Mouse (Mus musculus): ENCODE measurements around the gene Baz2b. TPM values are rescaled to one million over a fixed set of nuclear protein-coding genes. Genes with fewer than 3 reads are reported as not detected.

Baz2b gene
- total RNA-seq, 2 experiments from 2014 or later: 89.2 to 97.1 TPM

DNA sequence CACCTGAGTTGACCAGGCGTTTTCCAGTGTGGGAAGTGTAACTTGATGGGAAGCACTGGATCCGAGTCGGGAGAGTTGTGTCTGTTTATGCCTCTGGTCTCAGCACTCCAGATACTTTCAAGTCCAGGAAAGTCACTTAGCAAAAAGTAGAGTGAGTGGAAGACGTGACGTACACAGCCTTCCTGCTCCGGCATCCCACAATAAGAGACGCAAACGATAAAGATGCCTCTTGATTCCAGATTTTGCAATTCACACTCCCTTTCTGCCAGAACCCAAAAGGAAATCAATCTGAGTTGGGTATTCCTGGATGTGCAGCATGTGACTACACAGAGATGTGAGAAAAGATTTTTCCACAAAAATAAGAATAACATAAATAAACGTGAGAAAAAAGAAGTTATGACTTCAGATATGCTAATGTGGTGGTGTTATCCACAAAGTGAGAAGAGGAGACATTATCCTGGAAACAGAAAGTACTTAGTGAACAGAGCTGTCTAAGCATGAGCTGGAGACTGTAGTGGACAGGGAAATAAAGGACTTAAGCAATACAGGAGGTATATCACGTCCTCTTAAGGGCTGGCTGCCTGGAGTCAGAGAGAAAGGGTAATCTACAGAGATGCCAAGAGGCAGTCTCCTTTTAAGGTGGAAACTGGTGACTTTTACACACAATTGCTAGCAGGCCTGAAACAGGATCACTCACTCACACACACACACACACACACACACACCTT, 154.7 kb downstream of the Baz2b start:
- DNase-seq (ENCODE audit: low spot score in 2 of 2): no peak

- DNase-seq (ENCODE audit: low spot score in 2 of 2): no peak
Observed at GRCm38 (mm10) chr2:60053222-60054010, 156.2 kb downstream of the Baz2b start.

GRCm38 (mm10) chr2:60050667-60051460, 158.8 kb downstream of the Baz2b start:
- no peak for DNase-seq (ENCODE audit: low spot score in 2 of 2)

- DNase-seq (ENCODE audit: low spot score in 2 of 2): no peak
Observed at GRCm38 (mm10) chr2:60049889-60050288, 159.8 kb downstream of the Baz2b start.

- no peak for DNase-seq (ENCODE audit: low spot score in 2 of 2)
Observed at GRCm38 (mm10) chr2:60049351-60049750, 160.3 kb downstream of the Baz2b start.

GRCm38 (mm10) chr2:60045995-60046394, 163.6 kb downstream of the Baz2b start:
- DNase-seq (ENCODE audit: low spot score in 2 of 2): no peak

- DNase-seq (ENCODE audit: low spot score in 2 of 2): no peak
Observed at GRCm38 (mm10) chr2:60044988-60045387, 164.7 kb downstream of the Baz2b start.

DNA sequence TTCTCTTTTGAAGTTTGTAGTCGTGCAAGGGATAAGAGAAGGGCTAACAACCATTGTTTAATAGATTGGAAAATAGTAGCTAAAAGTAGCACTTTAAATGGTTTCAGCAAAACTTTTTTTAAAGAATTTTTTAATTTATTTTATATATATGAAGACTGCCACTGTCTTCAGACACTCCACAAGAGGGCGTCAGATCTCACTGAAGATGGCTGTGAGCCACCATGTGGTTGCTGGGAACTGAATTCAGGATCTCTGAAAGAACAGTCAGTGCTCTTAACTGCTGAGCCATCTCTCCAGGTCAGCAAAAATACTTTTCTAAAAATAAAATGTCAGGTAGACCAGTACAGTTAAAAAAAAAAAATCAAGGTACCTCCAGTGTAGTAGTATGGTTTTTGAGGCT, 165.1 kb downstream of the Baz2b start:
- DNase-seq (ENCODE audit: low spot score in 2 of 2): no peak

DNA sequence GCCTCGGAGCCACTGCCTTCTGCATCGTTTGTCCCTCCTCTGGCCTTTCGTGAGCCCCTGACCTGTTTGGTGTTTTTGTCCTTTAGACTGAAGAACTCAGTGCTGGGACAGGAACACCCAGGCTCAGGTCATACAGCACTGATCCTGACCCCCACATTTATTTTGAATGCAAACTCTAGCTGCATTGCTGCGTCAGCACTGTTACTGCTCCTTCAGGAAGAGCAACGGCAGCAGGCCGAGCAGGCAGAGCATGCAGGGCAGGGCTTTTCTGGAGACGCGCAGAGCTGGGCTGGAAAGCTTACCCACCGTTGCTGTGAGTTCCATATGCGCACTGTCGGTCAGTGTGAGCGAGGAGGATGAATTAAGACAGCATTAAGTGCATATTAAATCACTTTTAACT, 166.9 kb downstream of the Baz2b start:
- DNase-seq (ENCODE audit: low spot score in 2 of 2): no peak

DNA sequence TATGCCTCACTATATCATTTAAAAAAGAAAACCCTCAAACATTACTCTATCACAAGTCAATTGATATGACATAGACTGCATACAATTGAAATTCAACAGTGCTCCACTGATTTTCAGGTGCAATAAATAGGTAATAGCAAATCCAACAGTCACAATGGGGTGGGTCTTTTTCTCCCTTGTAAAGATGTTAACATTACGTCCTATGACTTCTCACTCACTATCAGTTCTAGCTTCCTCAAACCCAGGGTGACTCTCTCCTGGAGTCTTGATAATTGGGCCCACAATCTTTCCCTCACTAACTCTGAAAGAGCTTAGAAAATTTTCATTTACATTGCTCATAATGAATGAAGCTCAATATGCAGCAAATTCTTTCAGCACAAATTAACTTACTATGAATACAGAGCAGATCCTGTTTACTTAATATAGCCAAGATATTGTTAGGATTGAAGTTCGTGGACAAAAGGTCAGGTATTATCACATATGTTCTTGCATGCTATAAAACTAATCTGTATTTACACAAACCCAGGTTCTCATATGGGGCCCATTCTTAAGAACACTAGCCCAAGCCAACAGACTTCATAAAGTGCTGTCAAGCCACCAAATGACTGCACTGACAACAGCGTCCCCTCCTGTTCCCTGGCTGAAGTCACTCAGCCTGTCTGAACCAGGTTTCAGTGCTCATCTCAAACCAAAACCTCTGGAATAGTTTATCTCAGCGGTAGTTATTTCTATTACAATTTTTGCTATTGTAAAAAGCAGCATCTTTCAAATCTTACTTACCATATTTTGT, 168.0 kb downstream of the Baz2b start:
- DNase-seq (ENCODE audit: low spot score in 2 of 2): no peak

GRCm38 (mm10) chr2:60040162-60040561, 169.5 kb downstream of the Baz2b start:
- DNase-seq (ENCODE audit: low spot score in 2 of 2): no peak

DNA sequence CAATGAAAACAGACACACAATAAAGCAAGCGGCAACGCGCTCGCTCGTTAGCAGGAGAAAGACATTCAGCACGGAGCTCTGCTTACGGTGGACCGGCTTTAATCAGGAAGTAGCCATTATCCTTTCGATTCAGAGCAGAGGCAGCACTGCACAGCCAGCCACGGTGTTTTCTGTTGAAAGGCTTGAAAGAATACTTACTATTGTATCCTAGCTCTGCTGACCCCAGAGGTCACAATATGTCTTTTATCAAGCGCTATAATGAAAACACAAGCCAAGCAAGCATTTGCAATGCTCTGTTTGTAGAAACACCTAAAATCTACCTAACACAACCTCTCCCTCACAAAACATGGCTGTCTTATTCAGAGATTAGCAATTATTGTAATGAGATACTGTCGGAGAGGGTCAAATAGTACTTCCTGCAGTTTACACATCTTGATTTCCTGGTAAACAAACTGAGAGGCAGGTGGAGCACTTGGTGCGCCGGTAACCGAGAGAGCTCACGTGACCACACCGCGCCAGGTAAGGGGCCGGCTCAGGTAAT, 172.6 kb downstream of the Baz2b start:
- DNase-seq (ENCODE audit: low spot score in 2 of 2): no peak

- no peak for DNase-seq (ENCODE audit: low spot score in 2 of 2)
Observed at GRCm38 (mm10) chr2:60036361-60036760, 173.3 kb downstream of the Baz2b start.

- DNase-seq (ENCODE audit: low spot score in 2 of 2): no peak
Observed at GRCm38 (mm10) chr2:60030991-60031390, 178.6 kb downstream of the Baz2b start.

- DNase-seq (ENCODE audit: low spot score in 2 of 2): no peak
Observed at GRCm38 (mm10) chr2:60029020-60029419, 180.6 kb downstream of the Baz2b start.

- DNase-seq (ENCODE audit: low spot score in 2 of 2): no peak
Observed at GRCm38 (mm10) chr2:60027166-60027565, 182.5 kb downstream of the Baz2b start.

DNA sequence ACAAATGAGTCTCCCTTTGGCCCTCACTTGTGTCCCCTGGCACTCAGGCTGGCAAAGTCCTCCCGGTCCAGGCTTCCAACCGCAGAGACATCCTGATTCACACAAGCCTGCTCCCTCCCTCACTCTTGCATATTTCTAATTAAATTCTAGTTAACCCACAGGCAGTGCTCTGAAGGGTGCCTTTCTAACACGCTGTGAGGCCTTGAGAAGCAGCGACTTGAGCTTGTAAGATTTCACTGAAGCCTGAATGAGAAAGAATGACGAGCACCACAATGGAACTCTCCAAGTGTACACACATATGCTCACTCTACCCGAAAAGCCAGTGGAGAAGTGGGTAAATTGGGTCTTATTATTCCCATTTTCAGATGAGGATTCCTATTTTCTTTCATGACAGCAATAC, 183.1 kb downstream of the Baz2b start:
- DNase-seq (ENCODE audit: low spot score in 2 of 2): no peak

- DNase-seq (ENCODE audit: low spot score in 2 of 2): no peak
Observed at GRCm38 (mm10) chr2:60023777-60024176, 185.9 kb downstream of the Baz2b start.

GRCm38 (mm10) chr2:60021556-60021955, 188.1 kb downstream of the Baz2b start:
- DNase-seq (ENCODE audit: low spot score in 2 of 2): no peak

DNA sequence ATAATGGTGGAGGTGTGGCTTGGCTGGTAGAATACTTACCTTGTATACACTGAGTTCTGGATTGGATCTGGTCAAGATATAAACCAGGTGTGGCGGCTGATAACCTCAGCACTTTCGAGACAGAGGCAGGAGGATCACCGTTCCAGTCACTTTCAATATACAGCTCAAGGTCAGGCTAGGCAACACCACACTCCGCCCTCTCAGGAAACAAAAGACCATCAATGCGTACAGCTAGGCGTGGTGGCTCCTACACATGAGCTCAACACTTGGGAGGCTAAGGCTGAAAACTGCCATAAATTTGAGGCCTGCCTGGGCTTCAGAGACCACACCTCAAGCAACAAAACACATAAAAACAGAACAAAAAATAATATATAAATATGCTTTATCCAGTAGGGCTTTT, 188.5 kb downstream of the Baz2b start:
- no peak for DNase-seq (ENCODE audit: low spot score in 2 of 2)

Data from adrenal gland, postnatal 4 days (tissue).